Mouse (Mus musculus) layer of hippocampus, adult 9-11 months (tissue): Measurements from ENCODE around the gene Gm8871.
"Not testable (repeated sequence)": the region's sequence is repeated elsewhere in the genome, so short reads cannot be mapped to it uniquely, and the experiment has no call there.

Experiments used
- DNase-seq: peaks from one replicate; pipeline ENCODE4 v3.0.0; 2022

Gm8871 gene

DNA sequence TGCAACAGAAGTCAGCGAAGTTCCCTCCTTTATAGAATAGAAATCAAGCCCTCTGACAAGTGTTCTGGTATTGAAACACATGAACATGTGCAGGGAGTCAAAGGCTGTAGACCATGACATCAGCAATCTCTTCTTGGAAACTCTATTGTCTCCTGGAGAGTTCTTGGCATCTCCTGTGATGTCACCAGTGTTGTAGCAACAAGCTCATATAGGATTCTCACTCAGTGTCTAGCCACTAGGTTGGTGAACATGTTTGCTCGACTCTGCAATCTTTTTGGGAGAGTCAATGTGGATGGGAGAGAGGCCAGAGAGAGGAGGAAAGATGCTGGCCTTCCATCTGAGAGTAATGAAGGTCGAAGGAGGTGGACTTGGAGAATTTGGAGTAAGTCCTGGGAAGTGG lies at the start of gene Gm8871, which contains the start of gene Gm8857:
TSS of gene Gm8871 (plus strand) at position 301 of the 400 bp plus-strand sequence.
TSS of gene Gm8857 (plus strand) at position 303 of the 400 bp plus-strand sequence.
- DNase-seq: not testable (repeated sequence)

DNA sequence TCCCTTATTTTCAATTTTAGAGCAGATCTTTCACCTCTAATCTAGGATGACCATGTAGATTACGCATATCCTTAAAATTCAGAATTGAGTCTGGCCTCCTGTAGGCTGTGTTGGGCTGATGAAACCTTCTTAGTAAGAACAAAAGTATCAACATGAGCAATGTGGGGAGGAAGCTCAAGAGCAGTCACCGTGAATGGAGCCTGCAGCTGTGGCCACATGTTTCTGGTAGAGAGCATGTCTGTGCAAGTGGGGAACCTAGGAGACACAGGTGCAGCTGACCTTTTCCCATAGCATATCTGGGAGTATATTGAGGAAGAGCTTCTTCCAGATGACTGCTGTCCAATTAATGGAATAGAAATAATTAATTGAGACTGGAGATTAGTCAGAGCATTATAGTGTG lies 5.9 kb downstream of the Gm8871 start:
- not testable (repeated sequence) for DNase-seq

DNA sequence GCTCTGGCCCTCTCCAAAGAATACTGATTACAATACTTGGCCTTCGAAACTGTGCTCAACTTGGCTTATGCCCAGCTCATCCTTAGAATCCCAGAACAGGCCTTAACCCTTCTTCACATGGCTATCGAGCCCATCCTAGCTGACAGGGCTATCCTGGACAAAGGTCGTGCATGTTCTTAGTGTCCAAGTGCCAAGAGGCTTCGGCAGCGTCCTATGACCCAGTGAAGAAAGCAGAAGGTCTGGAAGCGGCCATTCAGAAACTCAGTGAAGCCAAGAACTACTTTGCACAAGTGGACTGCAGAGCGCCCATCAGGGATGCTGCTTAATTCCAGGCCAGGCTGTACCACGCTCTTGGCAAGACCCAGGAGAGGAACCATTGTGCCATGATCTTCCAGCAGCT lies 10.5 kb downstream of the Gm8871 start:
- peak; percentile 1 for DNase-seq
